Mouse (Mus musculus) neural tube, embryonic 15.5 days (tissue): ENCODE results near the gene A030005K14Rik. TPM values are rescaled to one million over a fixed set of nuclear protein-coding genes. Genes with fewer than 3 reads are reported as not detected.

Experiments
- ATAC-seq: fragments of 200-750 bp; cut with Nextera tagmentation; 2 replicates; pipeline ENCODE4 v1.8.0; 2017; ENCODE audit warnings: mild to moderate bottlenecking, moderate TSS enrichment, moderate library complexity; ENCODE audit not compliant: low FRiP score
- H3K27ac ChIP-seq: fragments of 300-500 bp; sonication (generic); replicated peaks from 2 replicates; pipeline ENCODE4 v1.5.1; 2015; ENCODE audit warnings: mild to moderate bottlenecking, inconsistent platforms
- H3K27me3 ChIP-seq: fragments of 300-500 bp; sonication (generic); replicated peaks from 2 replicates; pipeline ENCODE4 v1.6.1; 2015; ENCODE audit warnings: inconsistent platforms
- H3K36me3 ChIP-seq: fragments of 300-500 bp; sonication (generic); 2 replicates; pipeline ENCODE4 v1.6.1; 2015; ENCODE audit warnings: inconsistent platforms
- H3K4me1 ChIP-seq: fragments of 300-500 bp; sonication (generic); 2 replicates; pipeline ENCODE4 v1.6.1; 2015; ENCODE audit warnings: inconsistent platforms
- H3K4me2 ChIP-seq: fragments of 300-500 bp; sonication (generic); 2 replicates; pipeline ENCODE4 v1.6.1; 2015; ENCODE audit warnings: inconsistent platforms, mild to moderate bottlenecking, moderate library complexity
- H3K4me3 ChIP-seq: fragments of 300-500 bp; sonication (generic); replicated peaks from 2 replicates; pipeline ENCODE4 v1.5.1; 2015; ENCODE audit warnings: mild to moderate bottlenecking, inconsistent platforms
- H3K9ac ChIP-seq: fragments of 300-500 bp; sonication (generic); replicated peaks from 2 replicates; pipeline ENCODE4 v1.6.1; 2015; ENCODE audit warnings: mild to moderate bottlenecking, inconsistent platforms
- H3K9me3 ChIP-seq: fragments of 300-500 bp; sonication (generic); replicated peaks from 2 replicates; pipeline ENCODE4 v1.6.1; 2016; ENCODE audit warnings: inconsistent platforms
- WGBS: fragments of 180-500 bp; shearing (Covaris S2); methylation state at CpG from one replicate; pipeline ENCODE4 v1.1.7; 2015; ENCODE audit warnings: mixed read lengths; 5-methylcytosine and 5-hydroxymethylcytosine counted together
- polyA plus RNA-seq: library from polyadenylated mRNA; unstranded; fragments of >200 nt; fragmentation: Nextera tagmentation; extraction: Ambion mirVana; gene quantifications from 2 replicates; pipeline ENCODE4 v1.2.1, GENCODE M21; 2015

The A030005K14Rik gene
- polyA plus RNA-seq = not detected in 2 replicates

GRCm38 (mm10) chr1:83059278-83059677, at the start of gene A030005K14Rik:
TSS of gene A030005K14Rik (minus strand) at chr1:83059378.
- no peaks in the 10 kb centered on the region for H3K4me1 ChIP-seq
- no peak within 1 kb of the TSS for H3K27ac ChIP-seq
- H3K27me3 ChIP-seq = no peaks in the 10 kb centered on the region
- no peak for ATAC-seq
- H3K4me3 ChIP-seq = no peak within 1 kb of the TSS
- H3K4me2 ChIP-seq = no peak within 1 kb of the TSS
- H3K9me3 ChIP-seq = no peaks in the 10 kb centered on the region
- H3K9ac ChIP-seq = no peak within 1 kb of the TSS
- WGBS = 91% methylated on average over 9 of the region's 9 CpGs
- H3K36me3 ChIP-seq = no peaks in the 10 kb centered on the region

- WGBS = 79% methylated on average over 5 of the region's 5 CpGs
- Histone ChIP-seq H3K27me3 (no peaks in the 10 kb centered on the region), H3K9ac (no peak overlapping the region), H3K4me3 (no peak overlapping the region), H3K9me3 (no peaks in the 10 kb centered on the region), H3K4me1 (no peaks in the 10 kb centered on the region), H3K27ac (no peak overlapping the region), H3K36me3 (no peaks in the 10 kb centered on the region), H3K4me2 (no peak overlapping the region)
- ATAC-seq = no peak
Observed at GRCm38 (mm10) chr1:83107410-83107978, 48.3 kb upstream of the A030005K14Rik start.

- Histone ChIP-seq H3K4me3 (no peak overlapping the region), H3K9me3 (no peaks in the 10 kb centered on the region), H3K4me2 (no peak overlapping the region), H3K27me3 (no peaks in the 10 kb centered on the region), H3K27ac (no peak overlapping the region), H3K9ac (no peak overlapping the region), H3K4me1 (peaks cover 8% of the 10 kb centered on the region), H3K36me3 (no peaks in the 10 kb centered on the region)
- ATAC-seq = no peak
- 77% methylated on average over 1 of the region's 1 CpGs for WGBS
Observed at GRCm38 (mm10) chr1:83105464-83105863, 46.3 kb upstream of the A030005K14Rik start.

GRCm38 (mm10) chr1:83101891-83102290, 42.7 kb upstream of the A030005K14Rik start:
- Histone ChIP-seq H3K4me2 (no peak overlapping the region), H3K9me3 (no peaks in the 10 kb centered on the region), H3K27me3 (no peaks in the 10 kb centered on the region), H3K27ac (no peak overlapping the region), H3K9ac (no peak overlapping the region), H3K4me3 (no peak overlapping the region), H3K36me3 (no peaks in the 10 kb centered on the region), H3K4me1 (peaks cover 8% of the 10 kb centered on the region)
- no peak for ATAC-seq
- 28% methylated on average over 3 of the region's 3 CpGs for WGBS

- Histone ChIP-seq H3K27me3 (no peaks in the 10 kb centered on the region), H3K9ac (no peak overlapping the region), H3K36me3 (no peaks in the 10 kb centered on the region), H3K4me3 (no peak overlapping the region), H3K4me2 (no peak overlapping the region), H3K4me1 (peaks cover 8% of the 10 kb centered on the region), H3K9me3 (no peaks in the 10 kb centered on the region), H3K27ac (no peak overlapping the region)
- 86% methylated on average over 7 of the region's 7 CpGs for WGBS
- no peak for ATAC-seq
Observed at GRCm38 (mm10) chr1:83099580-83100137, 40.5 kb upstream of the A030005K14Rik start.

GRCm38 (mm10) chr1:83099160-83099559, 40.0 kb upstream of the A030005K14Rik start:
- no peak for ATAC-seq
- no peak overlapping the region for H3K4me2 ChIP-seq
- H3K27ac ChIP-seq = no peak overlapping the region
- H3K4me3 ChIP-seq = no peak overlapping the region
- H3K4me1 ChIP-seq = peaks cover 8% of the 10 kb centered on the region
- no peaks in the 10 kb centered on the region for H3K9me3 ChIP-seq
- H3K9ac ChIP-seq = no peak overlapping the region
- WGBS = 83% methylated on average over 2 of the region's 2 CpGs
- no peaks in the 10 kb centered on the region for H3K27me3 ChIP-seq
- no peaks in the 10 kb centered on the region for H3K36me3 ChIP-seq

- WGBS = 82% methylated on average over 4 of the region's 4 CpGs
- no peak overlapping the region for H3K4me2 ChIP-seq
- H3K36me3 ChIP-seq = no peaks in the 10 kb centered on the region
- no peak overlapping the region for H3K9ac ChIP-seq
- H3K4me3 ChIP-seq = no peak overlapping the region
- peaks cover 4% of the 10 kb centered on the region for H3K4me1 ChIP-seq
- ATAC-seq = no peak
- no peaks in the 10 kb centered on the region for H3K9me3 ChIP-seq
- H3K27me3 ChIP-seq = no peaks in the 10 kb centered on the region
- H3K27ac ChIP-seq = no peak overlapping the region
Observed at GRCm38 (mm10) chr1:83096935-83097334, 37.8 kb upstream of the A030005K14Rik start.

- no peaks in the 10 kb centered on the region for H3K9me3 ChIP-seq
- H3K4me3 ChIP-seq = no peak overlapping the region
- no peak overlapping the region for H3K4me2 ChIP-seq
- H3K27me3 ChIP-seq = no peaks in the 10 kb centered on the region
- no peaks in the 10 kb centered on the region for H3K36me3 ChIP-seq
- 75% methylated on average over 3 of the region's 3 CpGs for WGBS
- H3K9ac ChIP-seq = no peak overlapping the region
- H3K4me1 ChIP-seq = no peaks in the 10 kb centered on the region
- no peak overlapping the region for H3K27ac ChIP-seq
- no peak for ATAC-seq
Observed at GRCm38 (mm10) chr1:83091268-83091667, 32.1 kb upstream of the A030005K14Rik start.

GRCm38 (mm10) chr1:83084790-83085189, 25.6 kb upstream of the A030005K14Rik start:
- no peak for ATAC-seq
- WGBS = 93% methylated on average over 2 of the region's 2 CpGs
- H3K27ac ChIP-seq = no peak overlapping the region

GRCm38 (mm10) chr1:83077016-83077415, 17.8 kb upstream of the A030005K14Rik start:
- Histone ChIP-seq H3K27me3 (no peaks in the 10 kb centered on the region), H3K27ac (no peak overlapping the region)

More at GRCm38 (mm10) chr1:83084790-83085189, 25.6 kb upstream of the A030005K14Rik start:
- H3K27me3 ChIP-seq = no peaks in the 10 kb centered on the region
- H3K4me2 ChIP-seq = no peak overlapping the region
- H3K36me3 ChIP-seq = no peaks in the 10 kb centered on the region
- H3K4me1 ChIP-seq = no peaks in the 10 kb centered on the region
- no peak overlapping the region for H3K9ac ChIP-seq
- no peak overlapping the region for H3K4me3 ChIP-seq
- H3K9me3 ChIP-seq = no peaks in the 10 kb centered on the region

GRCm38 (mm10) chr1:83076190-83076917, 17.2 kb upstream of the A030005K14Rik start:
- no peak overlapping the region for H3K9ac ChIP-seq

More at GRCm38 (mm10) chr1:83077016-83077415, 17.8 kb upstream of the A030005K14Rik start:
- no peak for ATAC-seq
- H3K4me3 ChIP-seq = no peak overlapping the region
- no peak overlapping the region for H3K4me2 ChIP-seq
- H3K9me3 ChIP-seq = no peaks in the 10 kb centered on the region
- WGBS = 85% methylated on average over 6 of the region's 6 CpGs
- no peaks in the 10 kb centered on the region for H3K36me3 ChIP-seq
- no peaks in the 10 kb centered on the region for H3K4me1 ChIP-seq
- H3K9ac ChIP-seq = no peak overlapping the region

More at GRCm38 (mm10) chr1:83076190-83076917, 17.2 kb upstream of the A030005K14Rik start:
- Histone ChIP-seq H3K36me3 (no peaks in the 10 kb centered on the region), H3K4me3 (peak overlapping the region; percentile 31), H3K9me3 (no peaks in the 10 kb centered on the region), H3K27me3 (no peaks in the 10 kb centered on the region), H3K4me2 (peak overlapping the region; percentile 52), H3K4me1 (no peaks in the 10 kb centered on the region), H3K27ac (no peak overlapping the region)
- 48% methylated on average over 11 of the region's 11 CpGs for WGBS
- ATAC-seq = peak; percentile 94
